Mouse (Mus musculus): ENCODE results near the gene Zmynd10.

DNA sequence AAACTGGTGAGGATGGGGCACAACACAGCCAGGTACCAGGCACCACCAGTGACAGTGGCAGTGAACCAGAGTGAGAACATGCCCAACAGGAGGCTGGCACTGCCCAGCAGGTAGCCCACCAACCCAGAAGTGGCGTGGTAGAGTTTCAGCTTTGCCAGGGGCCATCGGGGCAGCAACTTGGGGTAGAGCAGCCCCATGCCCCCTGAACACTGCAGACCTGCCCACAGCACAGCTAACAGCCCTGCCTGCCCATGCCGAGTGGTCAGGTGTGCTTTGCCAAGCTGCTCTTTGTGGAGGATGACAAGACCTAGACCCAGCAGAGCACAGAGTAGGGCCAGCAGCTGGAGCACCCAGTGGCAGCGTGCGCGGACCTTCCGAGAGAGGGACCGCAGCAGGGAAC, 7.2 kb upstream of the Zmynd10 start:
- TF ChIP-seq POLR2A (IDR thresholded peaks at IDR 0.05; ENCODE audit: borderline replicate concordance, extremely low read depth, low read depth, low read length), result no peak
- no peak for TF ChIP-seq CTCF (IDR thresholded peaks at IDR 0.05; ENCODE audit: insufficient read depth, low read length)
